10 mouse cellular contexts compared by ENCODE assay signal in the genomic region with DNA sequence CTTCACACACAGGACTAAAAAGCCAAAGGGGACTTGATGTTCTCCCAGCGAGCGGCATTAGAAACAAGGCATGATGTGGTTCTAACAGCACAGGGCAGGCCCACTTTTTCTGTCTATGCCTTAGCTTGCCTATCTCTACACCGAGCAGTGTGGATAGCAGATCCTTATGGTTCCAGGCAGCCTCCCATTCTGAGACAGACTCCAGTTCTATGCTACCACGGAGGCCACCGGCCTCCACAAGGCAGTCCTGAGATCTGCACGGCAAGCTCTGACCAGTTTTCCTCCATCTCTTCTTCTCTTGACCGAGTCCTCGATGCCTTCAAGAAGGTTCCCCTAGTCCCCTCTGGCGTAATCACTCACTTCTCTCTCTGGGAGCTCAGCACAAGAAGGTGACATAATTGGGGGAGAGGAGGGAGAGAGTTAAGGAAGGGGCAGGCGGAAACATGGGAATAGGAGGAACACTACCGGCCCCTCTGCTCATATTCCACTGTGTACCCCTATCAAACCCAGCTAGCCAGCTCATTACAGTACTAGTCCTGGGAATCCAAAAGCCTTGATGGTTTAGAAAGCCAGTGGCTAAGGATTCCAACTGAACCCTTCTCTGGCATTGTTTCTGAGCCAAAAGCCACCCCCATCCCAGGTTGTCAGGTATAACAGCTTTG.
DNase-seq lines count a peak whose midpoint lies in the region; ATAC-seq lines count a peak whose summit lies in the region.
"Had no signal": no experiment of that assay in that cellular context is flagged by ENCODE, and none has a peak within 500 bp of the region (broad histone marks: within the 10 kb centered on the region; RNA-seq: fewer than 3 reads in every experiment).

No protein-coding gene starts in this region.

- H3K36me3 ChIP-seq in hindbrain, embryonic 14.5 days (replicated peaks; ENCODE audit: control insufficient read depth, insufficient read depth), result no peaks in the 10 kb centered on the region
- no peaks in the 10 kb centered on the region for H3K36me3 ChIP-seq in midbrain, embryonic 15.5 days (replicated peaks)

- no peak overlapping the region for H3K4me2 ChIP-seq in hindbrain, embryonic 14.5 days (replicated peaks)
- no peak overlapping the region for H3K4me2 ChIP-seq in midbrain, embryonic 15.5 days
- H3K4me2 ChIP-seq: liver, embryonic 11.5 days had no signal

- H3K4me3 ChIP-seq in hindbrain, embryonic 14.5 days (replicated peaks; ENCODE audit: low read length), result no peak overlapping the region
- no peak overlapping the region for H3K4me3 ChIP-seq in midbrain, embryonic 15.5 days

- peaks cover 19% of the 10 kb centered on the region for H3K4me1 ChIP-seq in hindbrain, embryonic 14.5 days (replicated peaks; ENCODE audit: control insufficient read depth, insufficient read depth, low read length)
- H3K4me1 ChIP-seq in midbrain, embryonic 15.5 days, result peaks cover 27% of the 10 kb centered on the region

- WGBS in hindbrain, embryonic 14.5 days, result 88% methylated on average over 11 of the region's 11 CpGs
- WGBS in midbrain, embryonic 15.5 days, result 75% methylated on average over 11 of the region's 11 CpGs

- H3K9me3 ChIP-seq in hindbrain, embryonic 14.5 days (ENCODE audit: control insufficient read depth, low read length), result no peaks in the 10 kb centered on the region
- H3K9me3 ChIP-seq in midbrain, embryonic 15.5 days, result no peaks in the 10 kb centered on the region

- peak overlapping the region; percentile 81 for H3K27ac ChIP-seq in hindbrain, embryonic 14.5 days
- peak overlapping the region; percentile 83 for H3K27ac ChIP-seq in midbrain, embryonic 15.5 days

- no peak for DNase-seq in cerebellum, postnatal 36 days
- peak; percentile 36 for DNase-seq in brain, adult 2 months (ENCODE audit: low read depth, low spot score)
- no peak for DNase-seq in hindbrain, embryonic 14.5 days (ENCODE audit: low spot score)
- DNase-seq in kidney, postnatal 25 days, result no peak
- no peak for DNase-seq in layer of hippocampus, adult 18-20 months (ENCODE audit: low spot score in 2 of 2)
- no peak for DNase-seq in lung, postnatal 4 days

- peak; percentile 18; the same call in 1 of the 2 replicates for ATAC-seq in cerebellum, adult (ENCODE audit: insufficient number of reproducible peaks, low FRiP score, low TSS enrichment)
- ATAC-seq in hindbrain, embryonic 14.5 days (ENCODE audit: low FRiP score), result no peak
- peak; percentile 51 for ATAC-seq in midbrain, embryonic 15.5 days (replicated peaks)

- H3K27me3 ChIP-seq in hindbrain, embryonic 14.5 days (ENCODE audit: control insufficient read depth, insufficient read depth, low read length), result no peaks in the 10 kb centered on the region
- no peaks in the 10 kb centered on the region for H3K27me3 ChIP-seq in midbrain, embryonic 15.5 days (replicated peaks)
- H3K27me3 ChIP-seq: CH12.LX had no signal

- H3K9ac ChIP-seq in hindbrain, embryonic 14.5 days, result peak overlapping the region; percentile 41
- H3K9ac ChIP-seq in midbrain, embryonic 15.5 days, result no peak overlapping the region
